Mouse (Mus musculus) MEL (cell line): ENCODE data around the gene Gm21885. TPM values are rescaled to one million over a fixed set of nuclear protein-coding genes. Genes with fewer than 3 reads are reported as not detected.

ENCODE experiments used
- DNase-seq: peaks from one replicate; pipeline ENCODE4 v3.0.0; 2011; ENCODE audit warnings: low read depth, low spot score
- H3K27ac ChIP-seq: 2 replicates; pipeline ENCODE4 v1.5.1; 2012; ENCODE audit warnings: low read depth, mild to moderate bottlenecking, control low read depth, low read length, moderate library complexity; ENCODE audit not compliant: control insufficient read depth
- H3K27me3 ChIP-seq, 2 experiments: fragments of 150-350 bp in 1 of 2; sonication (generic) in 1 of 2; 2 replicates each; pipeline ENCODE4 v1.6.1; 2012; ENCODE audit warnings: low read length in 2 of 2, mild to moderate bottlenecking in 2 of 2, improper control_type of control experiment in 1 of 2, moderate library complexity in 1 of 2; ENCODE audit not compliant: insufficient read depth in 2 of 2, control insufficient read depth in 1 of 2
- H3K36me3 ChIP-seq, 2 experiments: 2 replicates each; pipeline ENCODE4 v1.6.1; 2012 to 2014; ENCODE audit warnings: low read length in 2 of 2, improper control_type of control experiment in 1 of 2, inconsistent platforms in 1 of 2, mild to moderate bottlenecking in 1 of 2; ENCODE audit not compliant: insufficient read depth in 2 of 2, control insufficient read depth in 1 of 2
- H3K4me1 ChIP-seq, 2 experiments: fragments of 150-350 bp in 1 of 2; sonication (generic) in 1 of 2; 2 replicates each; pipeline ENCODE4 v1.6.1; 2012; ENCODE audit warnings: low read length in 2 of 2, improper control_type of control experiment in 1 of 2, mild to moderate bottlenecking in 1 of 2; ENCODE audit not compliant: insufficient read depth in 2 of 2, control insufficient read depth in 1 of 2
- H3K4me3 ChIP-seq, 2 experiments: fragments of 150-350 bp in 1 of 2; sonication (generic) in 1 of 2; 2 replicates each; pipeline ENCODE4 v1.5.1; 2012; ENCODE audit warnings: low read depth in 2 of 2, low read length in 2 of 2, mild to moderate bottlenecking in 2 of 2, moderate library complexity in 2 of 2, control low read depth in 1 of 2, improper control_type of control experiment in 1 of 2; ENCODE audit not compliant: control insufficient read depth in 1 of 2, insufficient read depth in 1 of 2
- H3K79me2 ChIP-seq: 2 replicates; pipeline ENCODE4 v1.6.1; 2012; ENCODE audit warnings: mild to moderate bottlenecking, low read length, moderate library complexity; ENCODE audit not compliant: control insufficient read depth, poor library complexity, insufficient read depth
- H3K9ac ChIP-seq: 2 replicates; pipeline ENCODE4 v1.6.1; 2012; ENCODE audit warnings: low read depth, mild to moderate bottlenecking, control low read depth, low read length, moderate library complexity; ENCODE audit not compliant: control insufficient read depth, poor library complexity, severe bottlenecking
- H3K9me3 ChIP-seq: fragments of 150-350 bp; sonication (generic); replicated peaks from 2 replicates; pipeline ENCODE4 v1.6.1; 2012; ENCODE audit warnings: mild to moderate bottlenecking, low read length, improper control_type of control experiment, moderate library complexity; ENCODE audit not compliant: insufficient read depth
- BHLHE40 ChIP-seq: IDR thresholded peaks from 2 replicates; pipeline ENCODE4 v1.6.1; 2012; ENCODE audit warnings: low read depth, mild to moderate bottlenecking, inconsistent platforms, low read length, improper control_type of control experiment, borderline replicate concordance
- ELF1 ChIP-seq: IDR thresholded peaks from 2 replicates; pipeline ENCODE4 v1.6.1; 2014; ENCODE audit warnings: low read depth, mild to moderate bottlenecking, inconsistent platforms, low read length, improper control_type of control experiment, moderate library complexity
- EP300 ChIP-seq, 2 experiments: IDR thresholded peaks; 2 replicates each; pipeline ENCODE4 v1.6.1; 2011; ENCODE audit warnings: improper control_type of control experiment in 2 of 2, low read length in 2 of 2, low read depth in 1 of 2, mild to moderate bottlenecking in 1 of 2
- ETS1 ChIP-seq: IDR thresholded peaks from 2 replicates; pipeline ENCODE4 v1.6.1; 2012; ENCODE audit warnings: low read depth, mild to moderate bottlenecking, inconsistent platforms, low read length, improper control_type of control experiment, moderate library complexity
- GABPA ChIP-seq: IDR thresholded peaks from 2 replicates; pipeline ENCODE4 v1.6.1; 2012; ENCODE audit warnings: low read depth, mild to moderate bottlenecking, inconsistent platforms, low read length, improper control_type of control experiment, moderate library complexity
- GATA1 ChIP-seq: IDR thresholded peaks from 2 replicates; pipeline ENCODE4 v1.6.1; 2011; ENCODE audit warnings: low read depth, low read length, improper control_type of control experiment
- HCFC1 ChIP-seq: IDR thresholded peaks from 2 replicates; pipeline ENCODE4 v1.6.1; 2012; ENCODE audit warnings: low read depth, mild to moderate bottlenecking, inconsistent platforms, low read length, improper control_type of control experiment, moderate library complexity
- MAX ChIP-seq: IDR thresholded peaks from 2 replicates; pipeline ENCODE4 v1.6.1; 2011; ENCODE audit warnings: low read length, improper control_type of control experiment
- MAZ ChIP-seq: IDR thresholded peaks from 2 replicates; pipeline ENCODE4 v1.6.1; 2012; ENCODE audit warnings: low read depth, mild to moderate bottlenecking, inconsistent platforms, low read length, improper control_type of control experiment
- NELFE ChIP-seq: IDR thresholded peaks from 2 replicates; pipeline ENCODE4 v1.6.1; 2011; ENCODE audit warnings: low read depth, low read length, improper control_type of control experiment
- NRF1 ChIP-seq: IDR thresholded peaks from 2 replicates; pipeline ENCODE4 v1.6.1; 2014; ENCODE audit warnings: low read depth, mild to moderate bottlenecking, inconsistent platforms, low read length, improper control_type of control experiment, moderate library complexity; ENCODE audit not compliant: poor library complexity, insufficient read depth, severe bottlenecking
- POLR2A ChIP-seq, 2 experiments: IDR thresholded peaks; 2 replicates each; pipeline ENCODE4 v1.6.1; 2011 to 2012; ENCODE audit warnings: low read length in 2 of 2, mild to moderate bottlenecking in 2 of 2, control low read depth in 1 of 2, improper control_type of control experiment in 1 of 2, low read depth in 1 of 2, moderate library complexity in 1 of 2; ENCODE audit not compliant: control insufficient read depth in 1 of 2, insufficient read depth in 1 of 2, poor library complexity in 1 of 2
- RAD21 ChIP-seq: IDR thresholded peaks from 2 replicates; pipeline ENCODE4 v1.6.1; 2011; ENCODE audit warnings: mild to moderate bottlenecking, low read depth, low read length, improper control_type of control experiment
- RCOR1 ChIP-seq: IDR thresholded peaks from 2 replicates; pipeline ENCODE4 v1.6.1; 2012; ENCODE audit warnings: low read depth, mild to moderate bottlenecking, inconsistent platforms, low read length, improper control_type of control experiment
- TAL1 ChIP-seq: IDR thresholded peaks from 2 replicates; pipeline ENCODE4 v1.6.1; 2012; ENCODE audit warnings: mild to moderate bottlenecking, inconsistent platforms, low read length, moderate library complexity, mixed read lengths
- TCF12 ChIP-seq: IDR thresholded peaks from 2 replicates; pipeline ENCODE4 v1.6.1; 2014; ENCODE audit warnings: low read depth, mild to moderate bottlenecking, inconsistent platforms, low read length, improper control_type of control experiment, moderate library complexity
- USF2 ChIP-seq, 2 experiments: IDR thresholded peaks; 2 replicates each; pipeline ENCODE4 v1.6.1; 2011 to 2012; ENCODE audit warnings: improper control_type of control experiment in 2 of 2, low read length in 2 of 2, borderline replicate concordance in 1 of 2, inconsistent platforms in 1 of 2, low read depth in 1 of 2, mild to moderate bottlenecking in 1 of 2; ENCODE audit not compliant: insufficient read depth in 1 of 2
- ZNF384 ChIP-seq: IDR thresholded peaks from 2 replicates; pipeline ENCODE4 v1.6.1; 2012; ENCODE audit warnings: low read depth, mild to moderate bottlenecking, inconsistent platforms, low read length, improper control_type of control experiment
- polyA plus RNA-seq, 2 experiments: library from polyadenylated mRNA; stranded (reverse) in 1 of 2; unstranded in 1 of 2; fragments of >175 nt in 1 of 2; fragments of >200 nt in 1 of 2; gene quantifications; 2 replicates each; pipeline versions ENCODE4 v1.2.1 to v1.2.4; 2012; ENCODE audit warnings: low replicate concordance in 2 of 2, low read depth in 1 of 2; ENCODE audit not compliant: insufficient read length in 2 of 2, insufficient read depth in 1 of 2, missing spikeins in 1 of 2
- total RNA-seq: library from RNA; depleted of rRNA; stranded (reverse); fragments of 300-350 nt; gene quantifications from 2 replicates; pipeline ENCODE4 v1.2.3, GENCODE M21; 2012

Gene Gm21885
- total and polyA plus RNA-seq, 3 experiments, result 0.74 TPM; not detected in 2

DNA sequence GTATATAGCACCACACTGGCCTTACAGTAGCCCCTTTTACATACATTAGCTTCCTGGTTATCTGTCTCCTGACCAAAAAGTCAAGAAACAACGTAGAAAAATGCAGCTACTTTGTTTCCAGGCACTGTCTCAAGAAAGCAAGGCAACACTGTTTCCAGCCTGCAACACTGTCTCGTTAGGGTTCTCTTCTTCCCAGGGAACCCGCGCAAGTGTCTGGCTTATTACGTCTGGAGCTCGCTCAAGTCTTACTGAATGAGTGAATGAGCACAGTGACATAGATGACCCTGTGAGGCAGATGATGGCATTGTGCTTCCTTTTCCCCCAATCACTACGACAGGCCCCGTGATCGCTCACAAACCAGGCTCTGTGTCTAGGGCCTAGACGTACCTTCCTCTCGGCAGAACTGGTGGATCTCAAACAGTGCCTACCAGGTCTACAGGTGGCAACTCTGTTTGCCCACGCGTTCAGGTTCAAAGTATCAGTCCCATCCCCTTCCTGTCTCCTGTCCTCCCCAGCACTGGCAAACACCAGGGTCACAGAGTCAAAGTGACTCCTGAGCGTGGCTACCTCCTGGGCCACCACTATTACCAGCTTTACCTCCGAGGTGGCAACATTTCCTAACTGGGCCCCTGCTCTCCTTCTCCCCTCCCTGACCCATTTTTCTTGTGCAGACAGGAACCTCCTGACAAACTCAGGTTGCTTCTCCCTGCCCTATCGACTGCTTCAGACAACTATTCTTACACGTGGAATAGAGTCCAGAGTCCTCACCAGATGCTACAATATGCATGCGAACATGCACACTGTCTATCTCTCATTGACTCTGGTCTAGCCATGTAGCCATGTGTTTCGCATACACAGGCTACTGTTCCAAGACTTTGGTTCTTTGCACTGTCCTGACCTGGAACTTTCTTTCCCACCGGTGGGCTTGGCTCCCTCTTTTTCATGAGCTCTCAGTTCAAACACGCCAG lies 8.4 kb upstream of the Gm21885 start:
- no peak for TF ChIP-seq NELFE
- no peak for TF ChIP-seq GABPA
- H3K79me2 ChIP-seq, result no peaks in the 10 kb centered on the region
- H3K36me3 ChIP-seq, result peaks cover 0 to 14% of the 10 kb centered on the region in 2 experiments; a peak in 2 of 4 replicates
- H3K27me3 ChIP-seq, result no peaks in the 10 kb centered on the region
- peaks cover under 1 to 16% of the 10 kb centered on the region in 2 experiments; a peak in 3 of 4 replicates for H3K4me1 ChIP-seq
- no peak overlapping the region for H3K9ac ChIP-seq
- no peak overlapping the region for H3K27ac ChIP-seq
- H3K4me3 ChIP-seq, result no peak overlapping the region
- no peaks in the 10 kb centered on the region for H3K9me3 ChIP-seq
- no peak for DNase-seq

DNA sequence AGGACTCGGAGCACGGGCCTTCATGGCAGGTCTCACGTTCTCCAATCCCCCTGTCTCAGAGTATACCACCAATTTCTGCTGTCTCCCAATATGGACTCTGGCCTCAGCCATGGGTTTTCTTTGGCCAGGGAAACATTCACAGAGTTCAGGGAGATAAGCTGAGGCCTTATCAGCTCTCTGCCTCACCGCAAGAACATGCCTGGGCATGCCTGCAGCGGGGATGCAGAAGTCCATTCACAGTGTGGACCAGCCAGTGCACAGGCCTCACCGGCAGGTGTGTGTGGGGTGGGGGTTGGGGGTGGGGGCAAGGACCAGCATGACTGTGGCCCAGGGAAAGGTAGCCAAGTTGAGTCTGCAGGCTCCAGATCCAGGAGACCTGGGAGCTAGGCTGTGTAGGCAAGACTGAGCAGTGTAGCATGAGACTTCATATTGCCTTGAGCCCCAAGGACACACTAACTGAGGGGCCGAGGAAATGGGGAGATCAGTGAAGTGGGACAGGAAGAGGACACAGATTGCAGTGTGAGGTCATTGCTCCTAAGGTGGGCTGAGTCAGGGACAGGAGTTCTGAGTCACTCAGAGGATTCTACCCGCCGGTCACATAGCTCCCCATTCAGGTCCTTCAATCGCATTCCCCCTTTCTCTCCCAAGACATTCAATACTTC lies 7.3 kb upstream of the Gm21885 start:
- Histone ChIP-seq H3K4me3 (no peak overlapping the region), H3K9me3 (no peaks in the 10 kb centered on the region), H3K27me3 (no peaks in the 10 kb centered on the region), H3K27ac (no peak overlapping the region), H3K79me2 (no peaks in the 10 kb centered on the region), H3K4me1 (peaks cover 0 to 16% of the 10 kb centered on the region in 2 experiments; a peak in 3 of 4 replicates), H3K36me3 (peaks cover 0 to 14% of the 10 kb centered on the region in 2 experiments; a peak in 2 of 4 replicates), H3K9ac (no peak overlapping the region)
- TF ChIP-seq GABPA (no peak), MAZ (no peak), BHLHE40 (no peak), EP300 (IDR thresholded peaks at IDR 0.05; ENCODE audit: low read depth in 1 of 2, low read length in 2 of 2) (peak; percentile 30 to 53; a peak in 3 of 4 replicates), ELF1 (no peak), TAL1 (no peak), GATA1 (peak; percentile 72), RAD21 (no peak), USF2 (IDR thresholded peaks at IDR 0.05; ENCODE audit: borderline replicate concordance in 1 of 2, insufficient read depth in 1 of 2, low read depth in 1 of 2, low read length in 2 of 2) (no peak), MAX (no peak), HCFC1 (no peak), NRF1 (peak; percentile 31; the same call in 1 of the 2 replicates), ZNF384 (no peak), TCF12 (peak; percentile 42; the same call in 1 of the 2 replicates), ETS1 (0 out of 2 replicates have a peak, but pooled peaks have one; percentile 21), POLR2A (IDR thresholded peaks at IDR 0.05; ENCODE audit: control insufficient read depth in 1 of 2, insufficient read depth in 1 of 2, low read depth in 1 of 2, low read length in 2 of 2, poor library complexity in 1 of 2) (no peak), RCOR1 (no peak)
- DNase-seq, result no peak
